Mouse (Mus musculus) bone marrow macrophage, adult 2 months (primary cell): Measurements from ENCODE around the gene Sema3f.

Experiments
- CTCF ChIP-seq: IDR thresholded peaks from 2 replicates; pipeline ENCODE4 v1.5.1; 2012; ENCODE audit warnings: low read depth, mild to moderate bottlenecking, low read length, moderate library complexity
- POLR2A ChIP-seq: IDR thresholded peaks from 2 replicates; pipeline ENCODE4 v1.6.1; 2012; ENCODE audit warnings: mild to moderate bottlenecking, low read depth, low read length, borderline replicate concordance

GRCm38 (mm10) chr9:107669480-107669945, 40.8 kb downstream of the Sema3f start, which contains the start of gene Slc38a3:
- no peak for TF ChIP-seq POLR2A
- TF ChIP-seq CTCF: no peak
